Mouse (Mus musculus): ENCODE data around the gene Nfat5. TPM values are rescaled to one million over a fixed set of nuclear protein-coding genes. Genes with fewer than 3 reads are reported as not detected.

Gene Nfat5
- total RNA-seq (2018; cell fraction: chromatin; rRNA removed) = 100 to 1,000 TPM; 289 to 982 (median 350) TPM
- total RNA-seq (2018; cell fraction: cytosol; rRNA removed) = 10 to 100 TPM; 13.7 to 30.6 (median 18.7) TPM
- 100 to 1,000 TPM in 23 of 26 experiments, 10 to 100 TPM in 3; 89.4 to 356 (median 137) TPM for total RNA-seq (2018; cell fraction: nucleus; rRNA removed)
- 8.2 to 11.3 TPM (median 9.6 TPM) in 3 replicates for polyA plus RNA-seq (2018)

- WGBS (ENCODE audit: missing documents) = 2% methylated on average over 43 of the region's 49 CpGs
- no peaks in the 10 kb centered on the region for H3K36me3 ChIP-seq (ENCODE audit: inconsistent target)
- H3K4me3 ChIP-seq (ENCODE audit: inconsistent target) = peak within 1 kb of the TSS; percentile 52
- peak within 1 kb of the TSS; percentile 86 for H3K27ac ChIP-seq
- H3K79me2 ChIP-seq (ENCODE audit: inconsistent target) = peaks cover 39% of the 10 kb centered on the region
Measured at GRCm38 (mm10) chr8:107292928-107293601, at the start of gene Nfat5. Nfat5 (plus strand) TSS chr8:107293470.

DNA sequence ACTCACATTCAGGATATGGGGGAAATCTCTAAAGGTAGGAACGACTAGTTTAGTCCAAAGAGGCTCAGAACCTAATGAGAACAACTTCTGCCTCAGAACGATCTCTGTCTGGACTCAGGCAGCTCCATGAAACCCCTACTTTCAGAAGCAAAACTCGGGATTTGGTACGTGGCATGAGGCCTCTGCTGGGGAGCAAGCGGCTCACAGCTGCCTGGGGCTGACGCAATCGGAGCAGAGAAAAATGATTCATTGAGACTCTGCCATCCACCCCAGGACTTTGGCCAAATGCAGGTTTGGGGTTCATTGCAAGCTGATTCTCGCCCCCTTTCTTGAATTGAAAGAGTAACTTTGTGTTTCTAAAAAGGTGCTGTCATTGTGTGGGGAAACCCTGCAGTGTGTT lies 49.1 kb upstream of the Nfat5 start:
- Histone ChIP-seq H3K27ac (no peak overlapping the region), H3K36me3 (ENCODE audit: inconsistent target) (no peaks in the 10 kb centered on the region), H3K79me2 (ENCODE audit: inconsistent target) (no peaks in the 10 kb centered on the region), H3K4me3 (ENCODE audit: inconsistent target) (no peak overlapping the region)
- WGBS (ENCODE audit: missing documents) = 85% methylated on average over 8 of the region's 8 CpGs

GRCm38 (mm10) chr8:107248456-107248855 lies 44.8 kb upstream of the Nfat5 start:
- Histone ChIP-seq H3K27ac (no peak overlapping the region), H3K79me2 (ENCODE audit: inconsistent target) (no peaks in the 10 kb centered on the region), H3K4me3 (ENCODE audit: inconsistent target) (no peak overlapping the region), H3K36me3 (ENCODE audit: inconsistent target) (no peaks in the 10 kb centered on the region)
- 97% methylated on average over 6 of the region's 6 CpGs for whole genome bisulfite sequencing (ENCODE audit: missing documents)

DNA sequence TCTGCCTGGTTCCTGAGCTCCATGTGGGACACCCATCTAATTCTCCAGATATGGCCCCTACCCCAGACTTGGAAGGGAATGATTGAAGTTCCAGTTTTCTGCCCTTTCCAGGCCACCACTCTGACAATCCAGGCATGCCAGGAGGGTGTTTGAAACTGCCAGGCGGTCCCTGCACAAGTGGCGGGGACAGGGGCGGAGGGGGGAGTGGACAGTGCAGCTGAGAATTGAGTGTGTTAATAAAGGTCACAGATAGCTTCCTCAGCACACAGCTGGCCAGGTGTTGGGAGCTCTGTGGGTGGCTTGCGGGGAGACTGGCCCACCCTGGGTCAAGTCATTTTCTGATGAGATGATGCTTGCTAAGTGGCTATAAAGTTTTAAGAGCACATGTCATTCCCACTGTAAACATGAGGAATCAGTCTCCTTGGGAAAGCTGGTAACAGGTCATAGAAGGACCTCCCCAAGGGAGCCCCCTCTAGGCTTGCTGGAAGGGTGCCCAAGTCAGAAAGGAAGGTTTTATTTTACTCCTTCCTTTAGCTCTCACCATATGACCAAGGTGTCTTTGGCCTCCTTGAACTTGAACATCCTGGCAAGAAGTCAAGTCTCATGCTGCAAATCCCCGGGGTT lies 41.7 kb upstream of the Nfat5 start:
- no peaks in the 10 kb centered on the region for H3K36me3 ChIP-seq (ENCODE audit: inconsistent target)
- no peak overlapping the region for H3K27ac ChIP-seq
- H3K79me2 ChIP-seq (ENCODE audit: inconsistent target) = no peaks in the 10 kb centered on the region
- H3K4me3 ChIP-seq (ENCODE audit: inconsistent target) = no peak overlapping the region
- 74% methylated on average over 5 of the region's 5 CpGs for WGBS (ENCODE audit: missing documents)

DNA sequence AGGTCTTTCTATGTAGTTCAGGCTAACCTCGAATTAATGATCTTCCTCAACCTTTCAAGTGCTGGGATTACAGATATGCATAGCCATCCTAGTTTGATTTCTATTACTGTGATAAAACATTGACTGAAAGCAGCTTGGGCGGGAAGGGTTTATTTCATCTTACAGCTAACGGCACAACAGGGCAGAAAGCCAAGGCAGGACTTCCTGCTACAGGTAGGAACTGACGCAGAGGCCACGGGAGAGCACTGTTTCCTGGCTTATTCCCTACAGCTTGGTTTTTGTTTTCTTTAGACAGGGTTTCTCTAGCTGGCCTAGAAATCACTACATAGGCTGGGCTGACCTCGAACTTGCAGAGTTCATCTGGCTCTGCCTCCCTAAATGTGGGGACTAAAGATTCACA lies 40.1 kb upstream of the Nfat5 start:
- no peaks in the 10 kb centered on the region for H3K79me2 ChIP-seq (ENCODE audit: inconsistent target)
- H3K36me3 ChIP-seq (ENCODE audit: inconsistent target) = no peaks in the 10 kb centered on the region
- H3K4me3 ChIP-seq (ENCODE audit: inconsistent target) = no peak overlapping the region
- 55% methylated on average over 6 of the region's 6 CpGs for WGBS (ENCODE audit: missing documents)
- no peak overlapping the region for H3K27ac ChIP-seq

DNA sequence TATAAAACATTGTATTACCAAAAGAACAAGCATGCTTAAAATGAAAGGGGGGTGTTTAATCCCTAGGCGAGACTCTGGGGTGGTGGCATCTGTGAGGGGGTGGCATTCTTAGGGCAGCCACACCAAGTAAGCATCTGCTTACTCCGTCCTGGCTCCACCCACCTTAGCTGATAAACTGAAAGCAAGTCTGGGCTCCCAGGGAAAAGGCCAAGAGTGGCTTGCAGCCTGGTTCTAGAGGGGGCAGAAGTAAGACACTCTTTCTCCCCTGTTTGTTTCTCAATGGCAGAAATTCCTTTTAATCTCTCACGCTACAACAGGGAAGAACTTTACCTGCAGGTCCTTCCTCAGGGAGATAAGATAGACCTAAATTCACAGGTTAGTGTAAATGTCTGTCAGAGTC lies 38.9 kb upstream of the Nfat5 start:
- H3K36me3 ChIP-seq (ENCODE audit: inconsistent target) = no peaks in the 10 kb centered on the region
- H3K4me3 ChIP-seq (ENCODE audit: inconsistent target) = no peak overlapping the region
- WGBS (ENCODE audit: missing documents) = 70% methylated on average over 3 of the region's 3 CpGs
- no peak overlapping the region for H3K27ac ChIP-seq
- H3K79me2 ChIP-seq (ENCODE audit: inconsistent target) = no peaks in the 10 kb centered on the region

DNA sequence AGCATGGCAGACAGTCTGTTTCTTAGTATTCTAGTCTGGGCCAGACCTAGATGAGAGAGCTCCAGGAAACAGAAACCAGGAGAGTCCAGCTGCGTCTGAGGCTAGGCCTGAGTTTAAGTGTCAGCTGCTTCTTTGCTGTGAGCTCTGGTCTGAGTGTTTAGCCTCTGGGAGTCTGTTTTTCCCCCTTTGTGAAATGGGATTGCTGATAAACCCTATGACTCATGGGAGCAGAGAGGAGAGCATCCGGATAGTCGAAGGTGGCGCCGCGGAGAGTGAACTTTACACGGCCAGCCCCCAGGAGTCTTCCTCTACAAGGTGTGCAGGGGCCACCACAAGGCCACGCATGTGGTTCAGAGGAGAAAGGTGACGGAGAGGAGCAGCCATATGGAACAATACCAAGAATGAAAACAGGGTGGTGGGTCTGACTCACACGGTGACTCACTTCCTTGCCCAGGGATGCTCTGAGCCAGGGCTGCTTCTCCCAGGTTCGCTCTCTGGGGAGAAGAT lies 38.3 kb upstream of the Nfat5 start:
- Histone ChIP-seq H3K27ac (no peak overlapping the region), H3K4me3 (ENCODE audit: inconsistent target) (no peak overlapping the region), H3K79me2 (ENCODE audit: inconsistent target) (no peaks in the 10 kb centered on the region), H3K36me3 (ENCODE audit: inconsistent target) (no peaks in the 10 kb centered on the region)
- WGBS (ENCODE audit: missing documents) = 66% methylated on average over 11 of the region's 11 CpGs

- Histone ChIP-seq H3K27ac (no peak overlapping the region), H3K36me3 (ENCODE audit: inconsistent target) (no peaks in the 10 kb centered on the region)
- 95% methylated on average over 5 of the region's 5 CpGs for WGBS (ENCODE audit: missing documents)
Measured at GRCm38 (mm10) chr8:107257223-107257622, 36.0 kb upstream of the Nfat5 start.

DNA sequence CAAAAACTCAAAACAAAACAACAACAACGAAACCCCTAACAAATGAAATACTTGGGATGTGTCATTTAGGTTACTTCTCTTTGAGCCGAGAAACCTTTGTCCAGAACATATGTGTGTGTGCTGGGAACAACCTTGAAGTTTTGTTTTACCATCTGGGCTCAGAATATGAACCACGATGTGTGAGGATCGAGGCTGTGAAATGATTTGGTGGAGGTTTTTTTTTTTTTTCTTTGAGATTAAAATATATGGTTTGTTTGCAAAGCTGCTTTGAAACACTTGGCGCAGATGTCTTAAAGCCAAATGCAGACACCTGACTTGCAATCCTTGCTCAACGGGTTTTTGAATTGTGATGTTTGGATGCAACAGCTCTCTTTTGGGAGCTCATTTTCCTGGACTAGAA lies 33.1 kb upstream of the Nfat5 start:
- 92% methylated on average over 6 of the region's 6 CpGs for WGBS (ENCODE audit: missing documents)

More at GRCm38 (mm10) chr8:107257223-107257622, 36.0 kb upstream of the Nfat5 start:
- Histone ChIP-seq H3K4me3 (ENCODE audit: inconsistent target) (no peak overlapping the region), H3K79me2 (ENCODE audit: inconsistent target) (no peaks in the 10 kb centered on the region)

DNA sequence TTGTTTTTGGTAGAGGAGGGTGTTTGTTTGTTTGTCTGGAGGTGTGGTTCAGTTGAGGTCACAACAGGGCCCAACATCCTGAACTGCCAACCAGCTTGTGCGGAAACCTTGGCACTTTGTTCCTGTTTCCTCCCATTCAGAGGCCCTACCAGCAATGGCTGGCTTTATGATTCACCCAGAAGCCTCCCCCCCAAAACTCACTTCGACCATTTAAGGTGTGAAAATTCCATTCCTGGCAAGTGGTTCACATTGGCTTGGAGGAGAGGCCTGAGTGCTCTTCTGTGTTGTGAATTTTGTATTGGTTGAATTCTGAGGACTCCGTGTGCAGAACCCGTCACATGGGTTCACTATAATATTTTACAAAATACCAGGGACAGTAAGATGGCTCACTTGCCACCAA lies 32.1 kb upstream of the Nfat5 start:
- H3K4me3 ChIP-seq (ENCODE audit: inconsistent target) = no peak overlapping the region
- H3K27ac ChIP-seq = no peak overlapping the region
- no peaks in the 10 kb centered on the region for H3K36me3 ChIP-seq (ENCODE audit: inconsistent target)
- no peaks in the 10 kb centered on the region for H3K79me2 ChIP-seq (ENCODE audit: inconsistent target)
- 86% methylated on average over 4 of the region's 4 CpGs for WGBS (ENCODE audit: missing documents)

More for the DNA sequence above, 33.1 kb upstream of the Nfat5 start:
- Histone ChIP-seq H3K4me3 (ENCODE audit: inconsistent target) (no peak overlapping the region), H3K79me2 (ENCODE audit: inconsistent target) (no peaks in the 10 kb centered on the region), H3K36me3 (ENCODE audit: inconsistent target) (no peaks in the 10 kb centered on the region), H3K27ac (no peak overlapping the region)

DNA sequence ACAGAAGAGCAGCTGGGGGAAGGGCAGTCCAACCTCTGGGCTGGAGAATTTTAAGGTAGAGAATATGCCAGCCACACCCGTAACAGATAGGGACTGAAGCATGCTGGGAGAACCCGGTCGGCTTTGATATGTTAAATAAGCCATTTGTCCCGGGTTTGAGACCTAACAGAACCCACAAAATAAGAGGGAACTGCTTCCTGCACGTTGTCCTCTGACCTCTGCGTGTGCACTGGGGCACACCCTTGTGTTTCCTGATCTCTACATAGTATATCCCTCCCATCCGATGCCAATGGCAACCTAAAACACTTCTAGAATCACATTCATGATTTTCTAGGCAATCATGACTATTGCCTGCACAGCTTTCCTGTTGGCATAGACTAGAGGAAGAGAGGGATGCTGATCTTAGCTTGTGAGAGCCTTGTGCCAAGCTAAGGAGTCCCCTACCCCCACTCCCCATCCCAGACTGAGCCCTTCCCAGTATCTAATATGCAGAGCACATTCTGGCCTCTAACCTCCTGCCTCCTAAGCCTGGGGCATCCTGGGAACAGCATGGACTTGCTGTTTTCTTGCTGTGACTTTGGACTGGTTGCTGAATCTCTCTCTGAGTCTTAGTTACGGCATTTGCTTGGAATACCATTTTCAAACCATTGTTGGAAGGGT lies 31.1 kb upstream of the Nfat5 start:
- WGBS (ENCODE audit: missing documents) = 91% methylated on average over 8 of the region's 8 CpGs
- Histone ChIP-seq H3K79me2 (ENCODE audit: inconsistent target) (no peaks in the 10 kb centered on the region), H3K36me3 (ENCODE audit: inconsistent target) (no peaks in the 10 kb centered on the region), H3K27ac (no peak overlapping the region), H3K4me3 (ENCODE audit: inconsistent target) (no peak overlapping the region)

GRCm38 (mm10) chr8:107265811-107266210 lies 27.5 kb upstream of the Nfat5 start:
- Histone ChIP-seq H3K4me3 (ENCODE audit: inconsistent target) (no peak overlapping the region), H3K36me3 (ENCODE audit: inconsistent target) (no peaks in the 10 kb centered on the region), H3K27ac (no peak overlapping the region), H3K79me2 (ENCODE audit: inconsistent target) (no peaks in the 10 kb centered on the region)
- WGBS (ENCODE audit: missing documents) = 89% methylated on average over 10 of the region's 10 CpGs

GRCm38 (mm10) chr8:107268501-107268900 lies 24.8 kb upstream of the Nfat5 start:
- Histone ChIP-seq H3K27ac (no peak overlapping the region), H3K4me3 (ENCODE audit: inconsistent target) (no peak overlapping the region), H3K36me3 (ENCODE audit: inconsistent target) (no peaks in the 10 kb centered on the region), H3K79me2 (ENCODE audit: inconsistent target) (no peaks in the 10 kb centered on the region)
- WGBS (ENCODE audit: missing documents) = 73% methylated on average over 9 of the region's 9 CpGs

- no peak overlapping the region for H3K4me3 ChIP-seq (ENCODE audit: inconsistent target)
- no peaks in the 10 kb centered on the region for H3K36me3 ChIP-seq (ENCODE audit: inconsistent target)
- H3K27ac ChIP-seq = no peak overlapping the region
- H3K79me2 ChIP-seq (ENCODE audit: inconsistent target) = no peaks in the 10 kb centered on the region
Measured at GRCm38 (mm10) chr8:107269191-107269590, 24.1 kb upstream of the Nfat5 start.

Data from macrophage (primary cell).